Mouse (Mus musculus) embryonic fibroblast, embryonic 13.5 days (primary cell): Measurements from ENCODE around the gene Hebp1. TPM values are rescaled to one million over a fixed set of nuclear protein-coding genes. Genes with fewer than 3 reads are reported as not detected.

Experiments
- H3K27ac ChIP-seq: 2 replicates; pipeline ENCODE4 v1.5.1; 2012; ENCODE audit warnings: low read length, control low read depth, inconsistent platforms; ENCODE audit not compliant: insufficient read depth
- H3K4me1 ChIP-seq: 2 replicates; pipeline ENCODE4 v1.6.1; 2011; ENCODE audit warnings: low read length; ENCODE audit not compliant: control insufficient read depth, insufficient read depth
- H3K4me3 ChIP-seq: 2 replicates; pipeline ENCODE4 v1.5.1; 2011; ENCODE audit warnings: mild to moderate bottlenecking, control low read depth, low read length; ENCODE audit not compliant: insufficient read depth
- CTCF ChIP-seq: IDR thresholded peaks from 2 replicates; pipeline ENCODE4 v1.5.1; 2011; ENCODE audit warnings: mild to moderate bottlenecking, control low read depth, low read length, moderate library complexity, borderline replicate concordance; ENCODE audit not compliant: insufficient read depth
- POLR2A ChIP-seq: IDR thresholded peaks from 2 replicates; pipeline ENCODE4 v1.6.1; 2011; ENCODE audit warnings: low read depth, mild to moderate bottlenecking, control low read depth, low read length, moderate library complexity
- polyA plus RNA-seq: library from polyadenylated mRNA; stranded (reverse); fragments of >200 nt; gene quantifications from 2 replicates; pipeline ENCODE4 v1.2.4, GENCODE M21; 2011; ENCODE audit warnings: low read depth; ENCODE audit not compliant: missing spikeins, insufficient read length

Hebp1 gene
- polyA plus RNA-seq, 1 experiment, result 41.7 TPM

DNA sequence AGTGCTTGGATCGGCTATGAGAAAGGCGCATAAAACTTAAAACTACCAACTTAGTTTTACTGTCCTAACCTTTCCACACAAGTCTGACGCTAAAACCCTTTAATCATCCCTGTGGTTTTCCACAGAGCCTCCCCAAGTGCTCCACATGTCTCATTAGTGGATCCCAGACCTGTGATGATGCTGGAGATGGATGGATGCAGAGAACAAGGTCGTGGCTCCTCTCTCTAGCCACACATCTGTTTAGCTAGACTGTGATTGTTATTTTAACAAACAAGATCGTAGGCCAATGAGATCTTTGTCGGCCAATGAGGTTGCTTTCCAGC is 84.7 kb downstream of the Hebp1 start:
- no peak overlapping the region for H3K4me3 ChIP-seq
- peaks cover 4% of the 10 kb centered on the region; the same call in 1 of the 2 replicates for H3K4me1 ChIP-seq
- TF ChIP-seq CTCF (no peak), POLR2A (no peak)
- H3K27ac ChIP-seq, result no peak overlapping the region

GRCm38 (mm10) chr6:135112411-135113113 is 85.3 kb downstream of the Hebp1 start:
- TF ChIP-seq POLR2A, result no peak
- TF ChIP-seq CTCF, result no peak
- no peak overlapping the region for H3K27ac ChIP-seq
- peaks cover 4% of the 10 kb centered on the region; the same call in 1 of the 2 replicates for H3K4me1 ChIP-seq
- H3K4me3 ChIP-seq, result no peak overlapping the region

DNA sequence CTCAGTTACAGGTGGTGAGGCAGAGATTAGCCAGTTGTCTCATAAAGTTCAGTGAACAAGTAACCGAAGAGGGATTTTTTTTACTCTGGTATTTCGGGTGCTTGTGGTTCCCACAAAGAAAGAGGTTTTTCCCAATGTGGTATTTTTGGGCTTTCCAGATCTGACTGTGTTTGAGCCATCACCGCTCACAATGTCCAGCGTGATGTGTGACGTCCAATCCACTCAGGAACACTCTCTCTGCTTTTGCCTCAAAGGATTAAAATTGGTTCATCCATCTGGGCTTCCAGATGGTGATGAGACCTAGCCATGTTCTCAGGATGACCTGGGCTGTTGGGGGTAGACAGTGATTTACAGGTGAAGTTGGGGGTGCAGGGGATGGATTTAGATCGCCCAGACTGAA is 90.8 kb downstream of the Hebp1 start:
- no peak overlapping the region for H3K27ac ChIP-seq
- no peak for TF ChIP-seq POLR2A
- no peak for TF ChIP-seq CTCF
- no peaks in the 10 kb centered on the region for H3K4me1 ChIP-seq
- H3K4me3 ChIP-seq, result no peak overlapping the region

- H3K27ac ChIP-seq, result no peak overlapping the region
- no peak for TF ChIP-seq CTCF
- TF ChIP-seq POLR2A, result no peak
- H3K4me1 ChIP-seq, result no peaks in the 10 kb centered on the region
- no peak overlapping the region for H3K4me3 ChIP-seq
Measured at GRCm38 (mm10) chr6:135102736-135103303, 95.0 kb downstream of the Hebp1 start.

- no peak for TF ChIP-seq CTCF
- Histone ChIP-seq H3K4me3 (no peak overlapping the region), H3K4me1 (no peaks in the 10 kb centered on the region), H3K27ac (peak overlapping the region; percentile 43)
Measured at GRCm38 (mm10) chr6:135100787-135101472, 96.9 kb downstream of the Hebp1 start.

GRCm38 (mm10) chr6:135092798-135093470 is 104.9 kb downstream of the Hebp1 start:
- TF ChIP-seq POLR2A (no peak), CTCF (no peak)
- Histone ChIP-seq H3K4me1 (no peaks in the 10 kb centered on the region), H3K27ac (no peak overlapping the region), H3K4me3 (no peak overlapping the region)

GRCm38 (mm10) chr6:135090661-135091060 is 107.2 kb downstream of the Hebp1 start:
- no peaks in the 10 kb centered on the region for H3K4me1 ChIP-seq
- peak overlapping the region; percentile 41; the same call in 1 of the 2 replicates for H3K27ac ChIP-seq
- TF ChIP-seq CTCF (no peak), POLR2A (no peak)
- H3K4me3 ChIP-seq, result no peak overlapping the region

GRCm38 (mm10) chr6:135089786-135090185 is 108.0 kb downstream of the Hebp1 start:
- Histone ChIP-seq H3K4me3 (no peak overlapping the region), H3K27ac (no peak overlapping the region), H3K4me1 (no peaks in the 10 kb centered on the region)
- TF ChIP-seq CTCF (peak; percentile 16; the same call in 1 of the 2 replicates), POLR2A (no peak)

DNA sequence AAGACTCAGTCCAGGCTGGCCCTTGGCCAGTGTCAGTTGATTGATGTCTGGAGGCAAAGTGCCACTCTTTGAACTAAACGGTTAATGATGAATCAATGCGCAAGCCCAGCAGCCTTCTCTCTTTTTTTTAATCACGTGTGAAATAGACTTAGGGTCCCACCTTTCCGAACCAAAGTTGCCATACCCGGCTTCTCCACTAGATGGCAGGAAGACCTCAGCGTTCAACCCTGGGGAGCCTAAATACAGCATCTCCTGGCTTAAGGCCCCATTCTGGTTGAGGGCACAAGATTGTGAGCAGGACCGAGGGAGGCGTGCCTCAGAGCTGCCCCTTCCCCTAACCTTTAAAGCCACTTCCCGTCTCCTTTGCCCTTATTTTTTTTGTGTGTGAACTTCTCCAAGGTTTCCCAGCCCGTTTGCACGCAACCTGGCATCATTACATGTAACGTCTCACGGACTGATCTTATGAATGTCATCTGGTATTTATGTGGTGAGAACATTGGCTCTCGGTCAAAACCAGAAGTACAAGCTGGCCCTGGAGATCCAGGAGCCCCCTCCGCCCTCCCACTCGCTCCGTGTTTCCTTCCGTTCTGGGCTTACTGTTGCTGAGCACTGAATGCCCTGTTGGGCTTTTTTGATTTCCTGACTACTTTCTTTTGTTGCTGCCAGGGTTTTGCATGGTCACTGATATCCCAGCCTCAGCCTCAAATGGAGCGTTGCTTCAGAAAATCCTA is 109.9 kb downstream of the Hebp1 start:
- peak overlapping the region; percentile 54 for H3K27ac ChIP-seq
- TF ChIP-seq CTCF (peak; percentile 43; the same call in 1 of the 2 replicates), POLR2A (no peak)
- no peak overlapping the region for H3K4me3 ChIP-seq

More for the DNA sequence above, 109.9 kb downstream of the Hebp1 start:
- no peaks in the 10 kb centered on the region for H3K4me1 ChIP-seq

Other genes starting within 250 kb of the Hebp1 start
- gene Apold1, start 216.3 kb downstream of the Hebp1 start, polyA plus RNA-seq, result 0.32 and 0.47 TPM in 2 replicates
- 101 and 121 TPM in 2 replicates for gene Ddx47, start 186.4 kb downstream of the Hebp1 start, polyA plus RNA-seq
- gene Gprc5a, start 132.4 kb downstream of the Hebp1 start, polyA plus RNA-seq, result 21.8 and 33.3 TPM in 2 replicates
- 0.40 TPM in 1 of 2 replicates, not detected in the other for gene Gprc5d, start 79.7 kb downstream of the Hebp1 start, polyA plus RNA-seq
- 10.1 and 13.7 TPM in 2 replicates for gene Fam234b, start within 50 bp of the Hebp1 start, polyA plus RNA-seq
- 0.62 TPM in 1 of 2 replicates, not detected in the other for gene Gsg1, start 56.3 kb upstream of the Hebp1 start, polyA plus RNA-seq
- gene Pbp2, start 112.4 kb upstream of the Hebp1 start, polyA plus RNA-seq, result 1.1 and 4.3 TPM in 2 replicates
- 952 and 959 TPM in 2 replicates for gene Emp1, start 164.5 kb upstream of the Hebp1 start, polyA plus RNA-seq